9 mouse cellular contexts compared by ENCODE assay signal in genomic region chr13:63154851-63155571, GRCm38 (mm10).
DNase-seq lines count a peak whose midpoint lies in the region; ATAC-seq and TF ChIP-seq lines count a peak whose summit lies in the region.
"Had no signal": no experiment of that assay in that cellular context is flagged by ENCODE, and none has a peak within 500 bp of the region (broad histone marks: within the 10 kb centered on the region; RNA-seq: fewer than 3 reads in every experiment).

No protein-coding gene starts in this region.

- WGBS in neural tube, embryonic 15.5 days = 61% methylated on average over 7 of the region's 7 CpGs
- WGBS in lung, postnatal 0 days = 47% methylated on average over 7 of the region's 7 CpGs

- no peak for DNase-seq in frontal cortex, postnatal 14 days (ENCODE audit: low spot score in 2 of 2)
- DNase-seq in neural tube, embryonic 10.5 days (ENCODE audit: extremely low spot score, low spot score) = no peak
- peak; percentile 64 for DNase-seq in gastrocnemius, postnatal 14 days
- DNase-seq in lung, postnatal 0 days (ENCODE audit: low spot score) = peak; percentile 81
- no peak for DNase-seq in embryo, embryonic 10.5 days (ENCODE audit: low spot score)

- H3K27ac ChIP-seq in neural tube, embryonic 15.5 days (replicated peaks) = peak overlapping the region; percentile 28; the same call in 1 of the 2 replicates
- peak overlapping the region; percentile 64; the same call in 1 of the 2 replicates for H3K27ac ChIP-seq in lung, postnatal 0 days (ENCODE audit: low read length)

- no peaks in the 10 kb centered on the region for H3K36me3 ChIP-seq in neural tube, embryonic 15.5 days
- H3K36me3 ChIP-seq in lung, postnatal 0 days (ENCODE audit: insufficient read depth, low read length) = no peaks in the 10 kb centered on the region

- H3K27me3 ChIP-seq in neural tube, embryonic 15.5 days (replicated peaks) = no peaks in the 10 kb centered on the region
- no peaks in the 10 kb centered on the region for H3K27me3 ChIP-seq in lung, postnatal 0 days (replicated peaks; ENCODE audit: insufficient read depth, low read length)
- H3K27me3 ChIP-seq: CH12.LX had no signal

- no peak overlapping the region for H3K4me2 ChIP-seq in neural tube, embryonic 15.5 days
- no peak overlapping the region for H3K4me2 ChIP-seq in lung, postnatal 0 days (replicated peaks; ENCODE audit: low read depth, low read length)

- no peaks in the 10 kb centered on the region for H3K9me3 ChIP-seq in neural tube, embryonic 15.5 days (replicated peaks)
- H3K9me3 ChIP-seq in lung, postnatal 0 days (ENCODE audit: low read length) = no peaks in the 10 kb centered on the region

- ATAC-seq in frontal cortex, adult (ENCODE audit: low TSS enrichment) = peak; percentile 62
- ATAC-seq in neural tube, embryonic 15.5 days (ENCODE audit: low FRiP score) = 0 out of 2 replicates have a peak, but pooled peaks have one; percentile 55
- ATAC-seq in lung, postnatal 0 days = peak; percentile 82
- ATAC-seq in erythroid progenitor cell, adult 5-6 weeks (replicated peaks; ENCODE audit: low FRiP score, poor library complexity, severe bottlenecking) = no peak

- H3K4me1 ChIP-seq in neural tube, embryonic 15.5 days = peaks cover 12% of the 10 kb centered on the region
- no peaks in the 10 kb centered on the region for H3K4me1 ChIP-seq in lung, postnatal 0 days (ENCODE audit: insufficient read depth, low read depth, low read length)

- TF ChIP-seq CTCF in lung, postnatal 0 days (IDR thresholded peaks at IDR 0.05) = no peak

- peak; percentile 52; the same call in 1 of the 2 replicates for TF ChIP-seq EP300 in lung, postnatal 0 days (IDR thresholded peaks at IDR 0.05)

- no peak overlapping the region for H3K9ac ChIP-seq in neural tube, embryonic 15.5 days (replicated peaks)
- H3K9ac ChIP-seq in lung, postnatal 0 days (replicated peaks; ENCODE audit: low read depth) = no peak overlapping the region

- intact Hi-C loops in gastrocnemius, postnatal 14 days (cut with DNase I; ENCODE audit: low total_unique reads) = no loop called here

- no peak overlapping the region for H3K4me3 ChIP-seq in neural tube, embryonic 15.5 days (replicated peaks)
- H3K4me3 ChIP-seq in lung, postnatal 0 days (ENCODE audit: low read depth, low read length) = no peak overlapping the region

Comparison
In these comparisons a context has a peak if more than half of its experiments do, and no peak if none do; other contexts are left out.
1. DNase-seq: peak in gastrocnemius, postnatal 14 days (single experiment) and lung, postnatal 0 days (single experiment); none in frontal cortex, postnatal 14 days (0 of 2), neural tube, embryonic 10.5 days (single experiment) and embryo, embryonic 10.5 days (single experiment).